23 mouse cellular contexts compared by ENCODE assay signal in genomic region chr1:147291119-147291518, GRCm38 (mm10).
DNase-seq lines count a peak whose midpoint lies in the region; ATAC-seq lines count a peak whose summit lies in the region.
"Had no signal": no experiment of that assay in that cellular context is flagged by ENCODE, and none has a peak within 500 bp of the region (broad histone marks: within the 10 kb centered on the region; RNA-seq: fewer than 3 reads in every experiment).

No protein-coding gene starts in this region.

- 74% methylated on average over 3 of the region's 3 CpGs for WGBS in forebrain, embryonic 13.5 days
- WGBS in forebrain, embryonic 11.5 days: 91% methylated on average over 3 of the region's 3 CpGs
- WGBS in forebrain, embryonic 15.5 days: 59% methylated on average over 3 of the region's 3 CpGs
- 93% methylated on average over 3 of the region's 3 CpGs for WGBS in forebrain, embryonic 12.5 days
- 54% methylated on average over 3 of the region's 3 CpGs for WGBS in forebrain, embryonic 16.5 days
- 94% methylated on average over 3 of the region's 3 CpGs for WGBS in limb, embryonic 10.5 days

- H3K4me3 ChIP-seq in forebrain, embryonic 13.5 days: no peak overlapping the region
- H3K4me3 ChIP-seq in forebrain, embryonic 11.5 days (ENCODE audit: low read depth, low read length): no peak overlapping the region
- no peak overlapping the region for H3K4me3 ChIP-seq in forebrain, embryonic 15.5 days
- no peak overlapping the region for H3K4me3 ChIP-seq in forebrain, embryonic 12.5 days (replicated peaks)
- H3K4me3 ChIP-seq in forebrain, embryonic 16.5 days (replicated peaks; ENCODE audit: low read length): no peak overlapping the region
- no peak overlapping the region for H3K4me3 ChIP-seq in limb, embryonic 10.5 days
- H3K4me3 ChIP-seq: embryonic facial prominence, embryonic 10.5 days; embryonic facial prominence, embryonic 12.5 days had no signal

- H3K36me3 ChIP-seq in forebrain, embryonic 13.5 days (ENCODE audit: poor library complexity, severe bottlenecking): no peaks in the 10 kb centered on the region
- no peaks in the 10 kb centered on the region for H3K36me3 ChIP-seq in forebrain, embryonic 11.5 days (ENCODE audit: control insufficient read depth, insufficient read depth, low read length)
- no peaks in the 10 kb centered on the region for H3K36me3 ChIP-seq in forebrain, embryonic 15.5 days
- no peaks in the 10 kb centered on the region for H3K36me3 ChIP-seq in forebrain, embryonic 12.5 days (replicated peaks)
- H3K36me3 ChIP-seq in forebrain, embryonic 16.5 days (ENCODE audit: control insufficient read depth, insufficient read depth): no peaks in the 10 kb centered on the region
- H3K36me3 ChIP-seq in limb, embryonic 10.5 days: no peaks in the 10 kb centered on the region
- H3K36me3 ChIP-seq: embryonic facial prominence, embryonic 10.5 days; embryonic facial prominence, embryonic 12.5 days; G1E had no signal

- no peaks in the 10 kb centered on the region for H3K9me3 ChIP-seq in forebrain, embryonic 13.5 days (replicated peaks)
- no peaks in the 10 kb centered on the region for H3K9me3 ChIP-seq in forebrain, embryonic 11.5 days (ENCODE audit: control insufficient read depth, low read length)
- no peaks in the 10 kb centered on the region for H3K9me3 ChIP-seq in forebrain, embryonic 15.5 days
- H3K9me3 ChIP-seq in forebrain, embryonic 12.5 days: no peaks in the 10 kb centered on the region
- H3K9me3 ChIP-seq in forebrain, embryonic 16.5 days (ENCODE audit: control insufficient read depth, low read length): no peaks in the 10 kb centered on the region
- no peaks in the 10 kb centered on the region for H3K9me3 ChIP-seq in limb, embryonic 10.5 days (replicated peaks)
- H3K9me3 ChIP-seq: embryonic facial prominence, embryonic 10.5 days; embryonic facial prominence, embryonic 12.5 days; G1E had no signal

- H3K9ac ChIP-seq in forebrain, embryonic 13.5 days: no peak overlapping the region
- no peak overlapping the region for H3K9ac ChIP-seq in forebrain, embryonic 11.5 days (ENCODE audit: low read length)
- no peak overlapping the region for H3K9ac ChIP-seq in forebrain, embryonic 15.5 days (replicated peaks)
- no peak overlapping the region for H3K9ac ChIP-seq in forebrain, embryonic 12.5 days
- H3K9ac ChIP-seq in forebrain, embryonic 16.5 days (replicated peaks; ENCODE audit: low read depth, low read length): no peak overlapping the region
- H3K9ac ChIP-seq: embryonic facial prominence, embryonic 12.5 days had no signal

- peak; percentile 59; the same call in 1 of the 2 replicates for ATAC-seq in forebrain, embryonic 13.5 days
- no peak for ATAC-seq in forebrain, embryonic 11.5 days (replicated peaks; ENCODE audit: low FRiP score)
- peak; percentile 67; the same call in 1 of the 2 replicates for ATAC-seq in forebrain, embryonic 15.5 days (replicated peaks)
- no peak for ATAC-seq in forebrain, embryonic 12.5 days (ENCODE audit: low FRiP score)
- peak; percentile 55 for ATAC-seq in forebrain, embryonic 16.5 days
- ATAC-seq: activated CD4-positive, CD25-positive, alpha-beta regulatory T cell, adult 4 months; CD4-positive, CD25-positive, alpha-beta regulatory T cell, adult 4 months; Patski had no signal

- H3K27ac ChIP-seq in forebrain, embryonic 13.5 days: no peak overlapping the region
- H3K27ac ChIP-seq in forebrain, embryonic 11.5 days (ENCODE audit: low read depth, low read length): no peak overlapping the region
- H3K27ac ChIP-seq in forebrain, embryonic 15.5 days (replicated peaks): no peak overlapping the region
- no peak overlapping the region for H3K27ac ChIP-seq in forebrain, embryonic 12.5 days
- no peak overlapping the region for H3K27ac ChIP-seq in forebrain, embryonic 16.5 days (ENCODE audit: low read length)
- no peak overlapping the region for H3K27ac ChIP-seq in limb, embryonic 10.5 days
- H3K27ac ChIP-seq: embryonic facial prominence, embryonic 10.5 days; embryonic facial prominence, embryonic 12.5 days had no signal

- no peaks in the 10 kb centered on the region for H3K27me3 ChIP-seq in forebrain, embryonic 13.5 days
- no peaks in the 10 kb centered on the region for H3K27me3 ChIP-seq in forebrain, embryonic 11.5 days (ENCODE audit: control insufficient read depth, insufficient read depth, low read length)
- H3K27me3 ChIP-seq in forebrain, embryonic 15.5 days: no peaks in the 10 kb centered on the region
- no peaks in the 10 kb centered on the region for H3K27me3 ChIP-seq in forebrain, embryonic 12.5 days
- H3K27me3 ChIP-seq in forebrain, embryonic 16.5 days (replicated peaks; ENCODE audit: control insufficient read depth, insufficient read depth, low read length): no peaks in the 10 kb centered on the region
- no peaks in the 10 kb centered on the region for H3K27me3 ChIP-seq in limb, embryonic 10.5 days (ENCODE audit: low read depth, poor library complexity, severe bottlenecking)
- H3K27me3 ChIP-seq: CH12.LX; embryonic facial prominence, embryonic 12.5 days; Patski had no signal

- DNase-seq in forebrain, embryonic 11.5 days (ENCODE audit: low spot score): no peak
- DNase-seq in brain, adult 2 months (ENCODE audit: low read depth, low spot score): peak; percentile 12
- DNase-seq in limb, embryonic 10.5 days (ENCODE audit: low spot score): no peak
- DNase-seq in cerebellum, postnatal 14 days: no peak
- DNase-seq: adrenal gland, adult 8-10 months; adrenal gland, postnatal 14 days; adrenal gland, postnatal 36 days; B cell, adult 2 months; cerebellum, adult 18-20 months; cerebellum, adult 8-10 months; cerebellum, adult 9-11 months; cerebellum, postnatal 25 days had no signal

- no peak overlapping the region for H3K4me2 ChIP-seq in forebrain, embryonic 13.5 days
- no peak overlapping the region for H3K4me2 ChIP-seq in forebrain, embryonic 11.5 days (ENCODE audit: low read depth, low read length, severe bottlenecking)
- H3K4me2 ChIP-seq in forebrain, embryonic 15.5 days (replicated peaks): no peak overlapping the region
- H3K4me2 ChIP-seq in forebrain, embryonic 12.5 days: no peak overlapping the region
- H3K4me2 ChIP-seq in forebrain, embryonic 16.5 days (ENCODE audit: low read length): no peak overlapping the region
- H3K4me2 ChIP-seq: embryonic facial prominence, embryonic 12.5 days had no signal

- no peaks in the 10 kb centered on the region for H3K4me1 ChIP-seq in forebrain, embryonic 13.5 days
- no peaks in the 10 kb centered on the region for H3K4me1 ChIP-seq in forebrain, embryonic 11.5 days (replicated peaks; ENCODE audit: control insufficient read depth, insufficient read depth, low read length)
- H3K4me1 ChIP-seq in forebrain, embryonic 15.5 days: 0 out of 2 replicates have a peak, but pooled peaks cover 4% of the 10 kb centered on the region
- H3K4me1 ChIP-seq in forebrain, embryonic 12.5 days: no peaks in the 10 kb centered on the region
- H3K4me1 ChIP-seq in forebrain, embryonic 16.5 days (replicated peaks; ENCODE audit: control insufficient read depth, insufficient read depth, low read length): no peaks in the 10 kb centered on the region
- H3K4me1 ChIP-seq in limb, embryonic 10.5 days: no peaks in the 10 kb centered on the region
- H3K4me1 ChIP-seq: embryonic facial prominence, embryonic 10.5 days; embryonic facial prominence, embryonic 12.5 days had no signal

Comparison
In these comparisons a context has a peak if more than half of its experiments do, and no peak if none do; other contexts are left out.
1. ATAC-seq: peak in forebrain, embryonic 13.5 days (single experiment), forebrain, embryonic 15.5 days (single experiment) and forebrain, embryonic 16.5 days (single experiment); none in forebrain, embryonic 11.5 days (single experiment) and forebrain, embryonic 12.5 days (single experiment).